Mouse (Mus musculus) naive thymus-derived CD4-positive, alpha-beta T cell, adult 2 months (primary cell): ENCODE results near the gene Bmpr1b.

Experiments used
- DNase-seq: peaks from one replicate; pipeline ENCODE4 v3.0.0-alpha.2; 2011; ENCODE audit warnings: low read depth

The Bmpr1b gene

GRCm38 (mm10) chr3:141818615-141819312 lies 350.5 kb downstream of the Bmpr1b start:
- no peak for DNase-seq

GRCm38 (mm10) chr3:141814776-141815175 lies 354.4 kb downstream of the Bmpr1b start:
- DNase-seq = no peak

- no peak for DNase-seq
Measured at GRCm38 (mm10) chr3:141811348-141811747, 357.9 kb downstream of the Bmpr1b start.

GRCm38 (mm10) chr3:141810944-141811343 lies 358.3 kb downstream of the Bmpr1b start:
- no peak for DNase-seq

- no peak for DNase-seq
Measured at GRCm38 (mm10) chr3:141809581-141809980, 359.6 kb downstream of the Bmpr1b start.

- DNase-seq = no peak
Measured at GRCm38 (mm10) chr3:141804133-141804532, 365.1 kb downstream of the Bmpr1b start.

GRCm38 (mm10) chr3:141797789-141798188 lies 371.4 kb downstream of the Bmpr1b start:
- no peak for DNase-seq

- no peak for DNase-seq
Measured at GRCm38 (mm10) chr3:141797372-141797771, 371.9 kb downstream of the Bmpr1b start.

- DNase-seq = no peak
Measured at GRCm38 (mm10) chr3:141794371-141794770, 374.9 kb downstream of the Bmpr1b start.

- DNase-seq = no peak
Measured at GRCm38 (mm10) chr3:141793755-141794154, 375.5 kb downstream of the Bmpr1b start.

GRCm38 (mm10) chr3:141792106-141792505 lies 377.1 kb downstream of the Bmpr1b start:
- no peak for DNase-seq

GRCm38 (mm10) chr3:141791026-141791780 lies 378.0 kb downstream of the Bmpr1b start:
- no peak for DNase-seq
